Mouse (Mus musculus): ENCODE data around the gene N4bp1. TPM values are rescaled to one million over a fixed set of nuclear protein-coding genes. Genes with fewer than 3 reads are reported as not detected.

Gene N4bp1
- total and polyA plus RNA-seq, 3 experiments, result 12.2 to 15.6 (median 12.8) TPM

GRCm38 (mm10) chr8:86919262-86919661, 34.2 kb upstream of the N4bp1 start:
- Histone ChIP-seq H3K27me3 (replicated peaks) (no peaks in the 10 kb centered on the region), H3K4me1 (ENCODE audit: control insufficient read depth in 1 of 2, insufficient read depth in 2 of 2) (peaks cover 0 to 16% of the 10 kb centered on the region in 2 experiments; a peak in 2 of 4 replicates), H3K27ac (ENCODE audit: insufficient read depth, low read depth) (no peak overlapping the region), H3K9ac (ENCODE audit: insufficient read depth, low read depth) (no peak overlapping the region), H3K4me3 (replicated peaks in 1 of 3; ENCODE audit: low read depth in 2 of 3, low read length in 2 of 3, poor library complexity in 1 of 3) (no peak overlapping the region), H3K4me2 (ENCODE audit: insufficient read depth, low read depth, poor library complexity, severe bottlenecking) (no peak overlapping the region), H3K36me3 (replicated peaks in 1 of 2; ENCODE audit: control insufficient read depth in 1 of 2, insufficient read depth in 1 of 2, low read length in 1 of 2) (no peaks in the 10 kb centered on the region), H3K79me2 (replicated peaks; ENCODE audit: control insufficient read depth, extremely low read depth, insufficient read depth, poor library complexity, severe bottlenecking) (no peaks in the 10 kb centered on the region), H3K9me3 (replicated peaks; ENCODE audit: low read length) (no peaks in the 10 kb centered on the region)
- no peak for DNase-seq (ENCODE audit: extremely low read depth)
- TF ChIP-seq POLR2AphosphoS2 (IDR thresholded peaks at IDR 0.05; ENCODE audit: low read depth, low read length) (no peak), ZC3H11A (IDR thresholded peaks at IDR 0.05; ENCODE audit: low read depth, low read length) (no peak), ZKSCAN1 (IDR thresholded peaks at IDR 0.05; ENCODE audit: borderline replicate concordance, low read depth, low read length) (no peak), CHD2 (IDR thresholded peaks at IDR 0.05; ENCODE audit: low read length) (no peak), CHD1 (IDR thresholded peaks at IDR 0.05; ENCODE audit: low read depth, low read length) (no peak), ZNF384 (IDR thresholded peaks at IDR 0.05; ENCODE audit: low read depth, low read length) (no peak), ELF1 (IDR thresholded peaks at IDR 0.05; ENCODE audit: low read depth, low read length) (no peak), ETS1 (conservative IDR thresholded peaks at IDR 0.05; ENCODE audit: low read depth, low read length) (no peak), EP300 (IDR thresholded peaks at IDR 0.05; ENCODE audit: low read length) (no peak), ZMIZ1 (IDR thresholded peaks at IDR 0.05; ENCODE audit: low read depth, low read length) (no peak)
- in situ Hi-C loops (cut with MboI; ENCODE audit: low pct_ligation_motif_present, low pct_unique_long_range_greater_than_20kb, low sequenced_read_pairs) (loop anchor here (25.0 kb wide), 1 partner anchor 1232 kb away; no protein-coding TSS in a partner anchor), dilution Hi-C loops (cut with MboI; ENCODE audit: extremely low pct_ligation_motif_present, extremely low pct_unique_long_range_greater_than_20kb, low sequenced_read_pairs) (no loop called here)

- no peak overlapping the region for H3K4me3 ChIP-seq (replicated peaks in 1 of 3; ENCODE audit: low read depth in 2 of 3, low read length in 2 of 3, poor library complexity in 1 of 3)
- no peaks in the 10 kb centered on the region for H3K27me3 ChIP-seq (replicated peaks)
- H3K9ac ChIP-seq (ENCODE audit: insufficient read depth, low read depth), result no peak overlapping the region
- in situ Hi-C loops (cut with MboI; ENCODE audit: low pct_ligation_motif_present, low pct_unique_long_range_greater_than_20kb, low sequenced_read_pairs), result loop anchor here (25.0 kb wide), 1 partner anchor 1231 kb away; no protein-coding TSS in a partner anchor
- no peak for DNase-seq (ENCODE audit: extremely low read depth)
- no peak overlapping the region for H3K4me2 ChIP-seq (ENCODE audit: insufficient read depth, low read depth, poor library complexity, severe bottlenecking)
- H3K79me2 ChIP-seq (replicated peaks; ENCODE audit: control insufficient read depth, extremely low read depth, insufficient read depth, poor library complexity, severe bottlenecking), result no peaks in the 10 kb centered on the region
- no peaks in the 10 kb centered on the region for H3K9me3 ChIP-seq (replicated peaks; ENCODE audit: low read length)
- dilution Hi-C loops (cut with MboI; ENCODE audit: extremely low pct_ligation_motif_present, extremely low pct_unique_long_range_greater_than_20kb, low sequenced_read_pairs), result no loop called here
- no peaks in the 10 kb centered on the region for H3K36me3 ChIP-seq (replicated peaks in 1 of 2; ENCODE audit: control insufficient read depth in 1 of 2, insufficient read depth in 1 of 2, low read length in 1 of 2)
- TF ChIP-seq BHLHE40 (IDR thresholded peaks at IDR 0.05; ENCODE audit: low read depth, low read length) (no peak), TBP (conservative IDR thresholded peaks at IDR 0.05; ENCODE audit: low read depth, low read length) (no peak), CHD2 (IDR thresholded peaks at IDR 0.05; ENCODE audit: low read length) (no peak), SIN3A (IDR thresholded peaks at IDR 0.05; ENCODE audit: low read length) (no peak), MAFK (IDR thresholded peaks at IDR 0.05; ENCODE audit: insufficient replicate concordance, low read length) (no peak), ZKSCAN1 (IDR thresholded peaks at IDR 0.05; ENCODE audit: borderline replicate concordance, low read depth, low read length) (no peak), MYC (IDR thresholded peaks at IDR 0.05; ENCODE audit: low read depth, low read length) (no peak), MAZ (IDR thresholded peaks at IDR 0.05; ENCODE audit: low read depth, low read length) (no peak), POLR2AphosphoS2 (IDR thresholded peaks at IDR 0.05; ENCODE audit: low read depth, low read length) (no peak), SMC3 (IDR thresholded peaks at IDR 0.05; ENCODE audit: low read depth, low read length) (no peak), NELFE (IDR thresholded peaks at IDR 0.05; ENCODE audit: low read depth, low read length) (no peak), GABPA (IDR thresholded peaks at IDR 0.05; ENCODE audit: insufficient replicate concordance, low read depth, low read length) (no peak), PAX5 (IDR thresholded peaks at IDR 0.05; ENCODE audit: low read length) (no peak), TCF12 (IDR thresholded peaks at IDR 0.05; ENCODE audit: low read depth, low read length) (no peak), CTCF (conservative IDR thresholded peaks at IDR 0.05 in 1 of 2, IDR thresholded peaks at IDR 0.05 in 1 of 2; ENCODE audit: low read depth in 2 of 2, low read length in 2 of 2) (no peak), KAT2A (IDR thresholded peaks at IDR 0.05; ENCODE audit: insufficient replicate concordance, low read length) (no peak), ELF1 (IDR thresholded peaks at IDR 0.05; ENCODE audit: low read depth, low read length) (no peak)
- peaks cover 0 to 16% of the 10 kb centered on the region in 2 experiments; a peak in 2 of 4 replicates for H3K4me1 ChIP-seq (ENCODE audit: control insufficient read depth in 1 of 2, insufficient read depth in 2 of 2)
- H3K27ac ChIP-seq (ENCODE audit: insufficient read depth, low read depth), result no peak overlapping the region
Observed at GRCm38 (mm10) chr8:86918093-86918492, 33.0 kb upstream of the N4bp1 start.

Measured in CH12.LX (cell line).